Mouse (Mus musculus) layer of hippocampus, adult 9-10 months (tissue): Measurements from ENCODE around the gene Grik4.

Experiments
- DNase-seq: peaks from one replicate; pipeline ENCODE4 v3.0.0; 2022; ENCODE audit warnings: low spot score

Grik4 gene

GRCm38 (mm10) chr9:42670619-42671018 is 273.7 kb downstream of the Grik4 start:
- DNase-seq: no peak

GRCm38 (mm10) chr9:42661481-42661880 is 282.8 kb downstream of the Grik4 start:
- no peak for DNase-seq

- DNase-seq: no peak
These were observed 291.5 kb downstream of the Grik4 start for GRCm38 (mm10) chr9:42652756-42653155.

- DNase-seq: no peak
These were observed 292.0 kb downstream of the Grik4 start for GRCm38 (mm10) chr9:42652309-42652708.

GRCm38 (mm10) chr9:42649872-42650271 is 294.4 kb downstream of the Grik4 start:
- DNase-seq: no peak

- no peak for DNase-seq
These were observed 296.2 kb downstream of the Grik4 start for GRCm38 (mm10) chr9:42648051-42648450.

- DNase-seq: no peak
These were observed 296.7 kb downstream of the Grik4 start for GRCm38 (mm10) chr9:42647596-42647995.

- DNase-seq: no peak
These were observed 297.5 kb downstream of the Grik4 start for GRCm38 (mm10) chr9:42646821-42647220.

GRCm38 (mm10) chr9:42645161-42645560 is 299.1 kb downstream of the Grik4 start:
- DNase-seq: no peak

- DNase-seq: peak; percentile 61
These were observed 301.5 kb downstream of the Grik4 start for GRCm38 (mm10) chr9:42642821-42643220.

GRCm38 (mm10) chr9:42641550-42642117 is 302.7 kb downstream of the Grik4 start:
- no peak for DNase-seq

- no peak for DNase-seq
These were observed 307.8 kb downstream of the Grik4 start for GRCm38 (mm10) chr9:42636446-42636845.

- no peak for DNase-seq
These were observed 312.8 kb downstream of the Grik4 start for GRCm38 (mm10) chr9:42631479-42631878.

- DNase-seq: no peak
These were observed 316.7 kb downstream of the Grik4 start for GRCm38 (mm10) chr9:42627634-42628033.

- no peak for DNase-seq
These were observed 317.1 kb downstream of the Grik4 start for GRCm38 (mm10) chr9:42627146-42627545.

GRCm38 (mm10) chr9:42626226-42626775 is 318.0 kb downstream of the Grik4 start:
- no peak for DNase-seq

- no peak for DNase-seq
These were observed 329.9 kb downstream of the Grik4 start for GRCm38 (mm10) chr9:42614409-42614808.

- DNase-seq: no peak
These were observed 330.5 kb downstream of the Grik4 start for GRCm38 (mm10) chr9:42613827-42614226.

GRCm38 (mm10) chr9:42612482-42612991 is 331.8 kb downstream of the Grik4 start:
- DNase-seq: no peak

- no peak for DNase-seq
These were observed 342.8 kb downstream of the Grik4 start for GRCm38 (mm10) chr9:42601445-42601844.

GRCm38 (mm10) chr9:42597525-42597924 is 346.8 kb downstream of the Grik4 start:
- no peak for DNase-seq

- no peak for DNase-seq
These were observed 365.8 kb downstream of the Grik4 start for GRCm38 (mm10) chr9:42578511-42578910.

- DNase-seq: no peak
These were observed 366.2 kb downstream of the Grik4 start for GRCm38 (mm10) chr9:42578106-42578505.
